Mouse (Mus musculus): Measurements from ENCODE around the gene Atp2a2. TPM values are rescaled to one million over a fixed set of nuclear protein-coding genes. Genes with fewer than 3 reads are reported as not detected.

The Atp2a2 gene
- 99.6 and 109 TPM in 2 replicates for polyA plus RNA-seq (2012; rRNA removed)

DNA sequence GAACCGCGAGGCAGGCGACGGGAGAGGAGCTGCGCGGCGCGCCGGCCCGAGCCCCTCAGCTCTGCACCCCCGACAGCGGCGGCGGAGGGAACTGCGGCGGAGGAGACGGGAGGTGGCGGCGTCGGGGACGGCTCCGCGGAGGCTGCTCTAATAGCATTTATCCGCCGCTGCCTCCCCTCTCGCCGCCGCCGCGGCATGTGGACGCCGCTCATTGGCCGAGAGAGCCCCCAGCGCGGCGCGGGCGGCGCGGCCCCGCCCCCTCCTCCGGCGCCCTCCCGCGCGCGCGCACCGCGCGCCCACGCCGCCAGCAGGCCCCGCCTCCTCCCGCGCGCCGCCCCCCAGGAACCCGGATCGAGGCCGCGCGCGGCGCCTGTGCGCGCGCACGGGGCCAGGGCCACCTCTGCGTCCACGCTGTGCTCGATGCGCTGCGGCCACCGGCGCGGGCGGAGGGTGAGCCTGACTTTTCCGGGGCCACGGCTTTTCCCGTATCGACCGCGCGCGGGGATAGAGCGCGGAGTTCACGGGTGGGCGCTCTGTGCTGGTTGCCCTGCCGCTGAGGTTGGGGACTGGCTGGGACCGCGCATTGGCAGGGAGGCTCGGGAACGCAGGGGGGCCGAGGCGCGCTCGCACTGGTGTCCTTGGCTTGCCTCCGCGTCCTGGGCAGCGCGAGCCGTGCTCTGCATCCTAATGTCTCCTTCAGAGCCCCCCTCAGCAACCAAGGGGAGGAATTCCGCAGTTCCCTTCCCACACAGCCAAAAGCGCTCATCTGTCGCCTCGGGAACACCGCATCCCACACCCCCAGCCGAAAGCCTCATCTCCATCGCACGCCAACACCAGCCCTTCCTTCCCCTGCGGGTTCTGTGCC, at the start of gene Atp2a2:
TSS of gene Atp2a2 (minus strand) at position 149 of the 865 bp plus-strand sequence.

DNA sequence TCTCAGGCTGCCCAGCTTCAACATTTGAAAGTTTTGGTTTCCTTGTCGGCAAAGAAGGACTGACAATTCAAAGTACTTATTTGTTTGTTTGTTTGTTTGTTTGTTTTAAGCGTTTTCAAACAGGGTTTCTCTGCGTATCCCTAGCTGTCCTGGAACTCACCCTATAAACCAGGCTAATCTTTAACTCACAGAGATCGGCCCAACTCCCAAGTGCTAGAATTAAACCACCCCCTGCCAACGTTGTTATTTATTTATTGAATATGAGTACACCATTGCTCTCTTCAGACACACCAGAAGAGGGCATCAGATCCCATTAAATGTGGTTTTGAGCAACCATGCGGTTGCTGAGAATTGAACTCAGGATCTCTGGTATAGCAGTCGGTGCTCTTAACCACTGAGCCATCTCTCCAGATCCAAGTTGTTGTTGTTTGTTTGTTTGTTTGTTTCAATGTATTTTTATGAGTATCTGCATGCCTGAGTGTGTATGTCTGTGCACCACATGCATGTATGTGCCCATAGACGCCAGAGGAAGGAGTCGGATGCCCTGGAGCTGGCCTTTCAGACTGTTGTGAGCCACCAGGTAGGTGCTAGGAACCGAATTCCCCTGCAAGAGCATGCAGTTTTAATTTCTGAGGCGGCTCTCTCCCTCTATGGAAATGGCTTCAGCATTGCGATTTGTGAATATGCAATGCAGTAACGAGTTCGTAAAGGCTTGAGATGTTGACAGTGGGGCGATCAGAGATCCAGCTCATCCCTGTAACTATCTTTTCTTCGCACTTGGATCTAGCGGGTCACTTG, 80.6 kb downstream of the Atp2a2 start, which contains the start of gene Anapc7:
TSS of gene Anapc7 (plus strand) at position 423 of the 798 bp plus-strand sequence.

Other genes with a start within 250 kb of the Atp2a2 start
- gene Tctn1, start 237.8 kb downstream of the Atp2a2 start, polyA plus RNA-seq (2012; rRNA removed): 56.6 and 63.9 TPM in 2 replicates
- gene Pptc7, start 217.9 kb downstream of the Atp2a2 start, polyA plus RNA-seq (2012; rRNA removed): 25.4 and 25.6 TPM in 2 replicates
- 4.0 and 4.1 TPM in 2 replicates for gene Rad9b, start 148.0 kb downstream of the Atp2a2 start, polyA plus RNA-seq (2012; rRNA removed)
- 26.6 and 48.7 TPM in 2 replicates for gene Vps29, start 147.9 kb downstream of the Atp2a2 start, polyA plus RNA-seq (2012; rRNA removed)
- gene Gpn3, start 130.3 kb downstream of the Atp2a2 start, polyA plus RNA-seq (2012; rRNA removed): 74.3 and 78.9 TPM in 2 replicates
- 42.6 and 45.6 TPM in 2 replicates for gene Fam216a, start 129.9 kb downstream of the Atp2a2 start, polyA plus RNA-seq (2012; rRNA removed)
- 74.5 and 83.4 TPM in 2 replicates for gene Arpc3, start 110.3 kb downstream of the Atp2a2 start, polyA plus RNA-seq (2012; rRNA removed)
- gene Anapc7, start 80.5 kb downstream of the Atp2a2 start, polyA plus RNA-seq (2012; rRNA removed): 54.2 and 59.0 TPM in 2 replicates
- 1.3 and 2.6 TPM in 2 replicates for gene Ift81, start 112.3 kb upstream of the Atp2a2 start, polyA plus RNA-seq (2012; rRNA removed)
- gene P2rx7, start 141.7 kb upstream of the Atp2a2 start, polyA plus RNA-seq (2012; rRNA removed): 29.4 and 39.3 TPM in 2 replicates
- 35.8 and 44.9 TPM in 2 replicates for gene P2rx4, start 205.3 kb upstream of the Atp2a2 start, polyA plus RNA-seq (2012; rRNA removed)